Mouse (Mus musculus) mammary gland, adult 2 months (tissue): ENCODE data around the gene Gm732. TPM values are rescaled to one million over a fixed set of nuclear protein-coding genes. Genes with fewer than 3 reads are reported as not detected.

Experiments used
- polyA plus RNA-seq: library from polyadenylated mRNA; depleted of rRNA; stranded (reverse); fragments of >200 nt; gene quantifications from 2 replicates; pipeline ENCODE4 v1.2.3, GENCODE M21; 2012; ENCODE audit warnings: low replicate concordance; rRNA removed

Gene Gm732
- polyA plus RNA-seq, result not detected in 2 replicates

DNA sequence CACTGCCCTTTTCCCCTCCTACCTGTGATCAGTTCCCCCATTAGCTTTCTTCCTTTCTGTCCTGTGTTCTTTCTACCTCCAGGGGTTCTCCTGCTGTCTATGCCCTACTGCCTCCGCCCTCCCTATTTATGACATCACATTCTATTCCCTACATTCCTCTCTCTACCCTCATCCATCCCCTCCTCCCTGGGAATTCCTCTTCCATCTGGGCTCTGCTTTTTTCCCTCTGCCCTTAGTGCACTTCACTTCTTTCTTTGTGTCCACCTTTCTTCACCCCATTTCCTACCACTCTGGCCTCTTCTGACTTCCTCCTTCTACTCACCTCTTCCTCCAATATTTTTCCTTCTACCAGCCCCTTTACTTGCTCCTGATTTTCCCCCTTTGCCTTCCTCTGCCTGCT lies at the start of gene Gm732:
Gene Gm732, minus strand, starts transcription at position 101 of the 400 bp plus-strand sequence.

Other genes with a start within 250 kb of the Gm732 start
- gene Tent5d, start 155.9 kb downstream of the Gm732 start, polyA plus RNA-seq, result not detected in 2 replicates
- 1.6 and 4.8 TPM in 2 replicates for gene 2610002M06Rik, start 132.1 kb downstream of the Gm732 start, polyA plus RNA-seq